Mouse (Mus musculus) myocyte (in vitro differentiated cells): Measurements from ENCODE around the gene Zswim5. TPM values are rescaled to one million over a fixed set of nuclear protein-coding genes. Genes with fewer than 3 reads are reported as not detected.

Experiments
- H3K27me3 ChIP-seq: one replicate; pipeline ENCODE4 v1.6.1; 2011; ENCODE audit not compliant: control insufficient read depth, insufficient read depth, insufficient read length
- H3K36me3 ChIP-seq: one replicate; pipeline ENCODE4 v1.6.1; 2011; ENCODE audit not compliant: control insufficient read depth, insufficient read depth
- H3K4me2 ChIP-seq: one replicate; pipeline ENCODE4 v1.6.1; 2011; ENCODE audit warnings: low read depth, control low read depth
- H3K4me3 ChIP-seq: one replicate; pipeline ENCODE4 v1.5.1; 2011; ENCODE audit warnings: mild to moderate bottlenecking, control low read depth, moderate library complexity
- H3K79me2 ChIP-seq: one replicate; pipeline ENCODE4 v1.6.1; 2011; ENCODE audit not compliant: control insufficient read depth, insufficient read depth
- H3ac ChIP-seq: one replicate; pipeline ENCODE4 v1.6.1; 2011; ENCODE audit not compliant: control insufficient read depth, insufficient read length
- CEBPB ChIP-seq: IDR thresholded peaks from 2 replicates; pipeline ENCODE4 v1.6.1; 2011; ENCODE audit warnings: mild to moderate bottlenecking, moderate library complexity; ENCODE audit not compliant: poor library complexity, insufficient read depth, severe bottlenecking
- E2F4 ChIP-seq: IDR thresholded peaks from one replicate; pipeline ENCODE4 v1.6.1; 2011; ENCODE audit warnings: mild to moderate bottlenecking, control low read depth, moderate library complexity; ENCODE audit not compliant: insufficient read depth
- MAX ChIP-seq: IDR thresholded peaks from one replicate; pipeline ENCODE4 v1.6.1; 2011; ENCODE audit warnings: low read depth, mild to moderate bottlenecking, control low read depth
- MYOD1 ChIP-seq, 3 experiments: IDR thresholded peaks; one replicate each; pipeline ENCODE4 v1.6.1; 2011; ENCODE audit warnings: control low read depth in 2 of 3, low read depth in 2 of 3, mild to moderate bottlenecking in 2 of 3, moderate library complexity in 1 of 3; ENCODE audit not compliant: insufficient read length in 2 of 3, control insufficient read depth in 1 of 3
- MYOG ChIP-seq, 3 experiments: IDR thresholded peaks; one replicate each; pipeline ENCODE4 v1.6.1; 2011; ENCODE audit warnings: control low read depth in 2 of 3, low read depth in 2 of 3, mild to moderate bottlenecking in 2 of 3; ENCODE audit not compliant: insufficient read length in 2 of 3, control insufficient read depth in 1 of 3, insufficient read depth in 1 of 3
- POLR2A ChIP-seq: IDR thresholded peaks from one replicate; pipeline ENCODE4 v1.6.1; 2011; ENCODE audit warnings: low read depth, mild to moderate bottlenecking, control low read depth, moderate library complexity; ENCODE audit not compliant: insufficient read length
- POLR2AphosphoS2 ChIP-seq: IDR thresholded peaks from one replicate; pipeline ENCODE4 v1.6.1; 2011; ENCODE audit warnings: low read depth, control low read depth; ENCODE audit not compliant: insufficient read length
- REST ChIP-seq: IDR thresholded peaks from one replicate; pipeline ENCODE4 v1.6.1; 2011; ENCODE audit warnings: mild to moderate bottlenecking, control low read depth, moderate library complexity; ENCODE audit not compliant: insufficient read depth, insufficient read length
- SRF ChIP-seq: IDR thresholded peaks from one replicate; pipeline ENCODE4 v1.6.1; 2011; ENCODE audit warnings: low read depth; ENCODE audit not compliant: control insufficient read depth, insufficient read length
- TCF12 ChIP-seq: IDR thresholded peaks from one replicate; pipeline ENCODE4 v1.6.1; 2011; ENCODE audit warnings: mild to moderate bottlenecking, control low read depth; ENCODE audit not compliant: poor library complexity, insufficient read depth, severe bottlenecking
- TCF3 ChIP-seq: IDR thresholded peaks from one replicate; pipeline ENCODE4 v1.6.1; 2011; ENCODE audit warnings: low read depth, control low read depth; ENCODE audit not compliant: insufficient read length
- USF1 ChIP-seq: IDR thresholded peaks from one replicate; pipeline ENCODE4 v1.6.1; 2011; ENCODE audit warnings: low read depth, mild to moderate bottlenecking, control low read depth, moderate library complexity
- polyA plus RNA-seq: library from polyadenylated mRNA; unstranded; fragments of >200 nt; fragmentation: generic; extraction: Trizol; gene quantifications from one replicate; pipeline ENCODE4 v1.2.1, GENCODE M21; 2012; ENCODE audit warnings: missing spikeins

Zswim5 gene
- polyA plus RNA-seq, 1 experiment = not detected

GRCm38 (mm10) chr4:116877729-116878321 lies 649 bp downstream of the Zswim5 start:
- H3K79me2 ChIP-seq = no peaks in the 10 kb centered on the region
- no peak overlapping the region for H3ac ChIP-seq
- H3K36me3 ChIP-seq = no peaks in the 10 kb centered on the region
- H3K4me2 ChIP-seq = peak overlapping the region; percentile 62
- H3K27me3 ChIP-seq = peaks cover 34% of the 10 kb centered on the region
- TF ChIP-seq E2F4 = no peak
- TF ChIP-seq TCF12 = no peak
- no peak for TF ChIP-seq MYOG (IDR thresholded peaks at IDR 0.05; ENCODE audit: control insufficient read depth in 1 of 3, insufficient read depth in 1 of 3, insufficient read length in 2 of 3, low read depth in 2 of 3)
- peak; percentile 51 for TF ChIP-seq REST
- TF ChIP-seq MYOD1 (IDR thresholded peaks at IDR 0.05; ENCODE audit: control insufficient read depth in 1 of 3, insufficient read length in 2 of 3, low read depth in 2 of 3) = no peak
- H3K4me3 ChIP-seq = no peak overlapping the region

DNA sequence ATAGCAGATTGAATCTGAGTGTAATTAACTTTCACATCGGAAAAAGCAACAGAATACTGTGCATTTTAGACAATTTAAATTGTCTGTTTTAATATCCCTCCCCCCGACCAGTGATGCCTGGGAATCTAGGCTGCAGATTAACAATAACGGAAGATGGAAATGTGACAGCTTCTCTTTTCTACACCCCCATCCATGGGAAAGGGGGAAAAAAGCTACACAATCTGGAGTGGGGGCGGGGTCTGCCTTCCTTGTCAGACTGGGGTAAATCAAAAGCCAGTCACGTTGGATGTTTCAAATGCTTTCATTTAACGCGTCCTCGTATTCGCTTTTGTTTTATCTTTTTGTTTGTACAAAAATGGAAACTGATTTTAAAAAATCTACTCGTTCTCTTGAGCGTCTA lies 1.3 kb downstream of the Zswim5 start:
- H3K79me2 ChIP-seq = no peaks in the 10 kb centered on the region
- H3K27me3 ChIP-seq = peaks cover 34% of the 10 kb centered on the region
- H3K36me3 ChIP-seq = no peaks in the 10 kb centered on the region
- no peak overlapping the region for H3K4me3 ChIP-seq
- H3ac ChIP-seq = no peak overlapping the region
- H3K4me2 ChIP-seq = no peak overlapping the region
- no peak for TF ChIP-seq CEBPB
- no peak for TF ChIP-seq POLR2A
- TF ChIP-seq TCF3 = no peak
- no peak for TF ChIP-seq USF1
- TF ChIP-seq SRF = no peak
- no peak for TF ChIP-seq E2F4
- no peak for TF ChIP-seq MAX
- no peak for TF ChIP-seq REST
- TF ChIP-seq POLR2AphosphoS2 = no peak
- no peak for TF ChIP-seq TCF12
- TF ChIP-seq MYOG (IDR thresholded peaks at IDR 0.05; ENCODE audit: control insufficient read depth in 1 of 3, insufficient read depth in 1 of 3, insufficient read length in 2 of 3, low read depth in 2 of 3) = no peak
- no peak for TF ChIP-seq MYOD1 (IDR thresholded peaks at IDR 0.05; ENCODE audit: control insufficient read depth in 1 of 3, insufficient read length in 2 of 3, low read depth in 2 of 3)

DNA sequence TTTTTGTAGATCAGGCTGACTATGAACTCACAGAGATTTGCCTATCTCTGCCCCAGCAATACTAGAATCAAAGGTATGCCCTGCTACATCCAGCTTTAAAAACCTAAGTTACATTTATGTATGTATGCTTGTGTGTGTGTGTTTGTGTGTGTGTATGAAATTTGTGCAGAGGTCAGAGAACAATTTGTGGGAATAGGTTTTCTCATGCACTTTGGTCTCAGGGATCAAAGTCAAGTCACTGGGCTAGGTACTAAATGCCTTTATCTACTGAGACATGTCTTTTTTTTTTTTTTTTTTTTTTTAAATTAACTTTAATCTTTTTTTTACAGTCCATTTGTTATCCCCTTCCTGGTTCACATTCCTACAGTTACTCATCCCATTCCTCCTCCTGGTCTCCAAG lies 5.5 kb downstream of the Zswim5 start:
- Histone ChIP-seq H3K79me2 (no peaks in the 10 kb centered on the region), H3ac (no peak overlapping the region), H3K4me3 (no peak overlapping the region), H3K4me2 (no peak overlapping the region), H3K27me3 (peaks cover 15% of the 10 kb centered on the region), H3K36me3 (no peaks in the 10 kb centered on the region)
- TF ChIP-seq USF1 (no peak), TCF3 (no peak), MYOD1 (IDR thresholded peaks at IDR 0.05; ENCODE audit: control insufficient read depth in 1 of 3, insufficient read length in 2 of 3, low read depth in 2 of 3) (no peak)

DNA sequence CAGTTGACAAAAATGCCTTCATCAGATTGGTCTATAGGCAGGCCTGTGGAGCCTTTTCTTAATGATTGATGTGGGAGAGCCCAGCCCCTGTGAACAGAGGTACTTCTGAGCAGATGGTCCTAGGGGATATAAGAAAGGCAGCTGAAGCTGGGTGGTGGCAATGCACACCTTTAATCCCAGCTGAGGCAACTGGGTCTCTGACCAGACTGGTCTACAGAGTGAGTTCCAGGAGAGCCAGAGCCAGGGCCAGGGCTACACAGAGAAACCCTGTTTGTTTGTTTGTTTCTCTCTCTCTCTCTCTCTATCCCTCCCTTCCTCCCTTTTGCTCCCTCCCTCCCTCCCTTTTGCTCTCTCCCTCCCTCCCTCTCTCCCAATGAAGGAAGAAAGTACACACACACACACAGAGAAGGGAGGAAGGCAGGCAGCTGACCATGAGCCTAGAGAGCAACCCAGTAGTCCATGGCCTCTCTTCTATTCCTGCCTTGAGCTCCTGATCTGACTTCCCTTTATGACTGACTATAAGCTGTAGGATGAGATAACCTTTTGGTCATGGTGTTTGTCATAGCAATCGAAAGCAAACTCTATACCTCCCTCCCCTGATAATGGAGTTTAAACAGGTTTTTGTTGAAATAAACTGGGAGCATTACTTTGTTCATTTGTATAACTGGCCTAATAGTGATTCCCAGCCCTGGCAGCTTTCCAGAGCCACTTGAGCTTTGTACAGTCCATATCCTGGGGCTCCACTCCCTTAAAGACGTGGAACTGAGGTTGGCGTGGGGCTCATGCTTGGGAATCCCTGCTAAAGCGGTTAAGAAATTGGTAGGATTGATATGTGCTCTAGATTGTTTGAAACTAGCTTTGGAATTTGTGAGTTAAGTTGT lies 17.3 kb downstream of the Zswim5 start:
- no peaks in the 10 kb centered on the region for H3K36me3 ChIP-seq
- H3K79me2 ChIP-seq = no peaks in the 10 kb centered on the region
- H3K4me3 ChIP-seq = no peak overlapping the region
- no peak overlapping the region for H3K4me2 ChIP-seq
- no peak for TF ChIP-seq MAX
- no peak for TF ChIP-seq CEBPB
- no peak for TF ChIP-seq E2F4
- TF ChIP-seq REST = no peak
- no peak for TF ChIP-seq SRF
- no peak for TF ChIP-seq USF1
- TF ChIP-seq POLR2AphosphoS2 = no peak
- TF ChIP-seq POLR2A = no peak
- TF ChIP-seq MYOD1 (IDR thresholded peaks at IDR 0.05; ENCODE audit: control insufficient read depth in 1 of 3, insufficient read length in 2 of 3, low read depth in 2 of 3) = no peak
- no peak for TF ChIP-seq TCF12
- TF ChIP-seq MYOG (IDR thresholded peaks at IDR 0.05; ENCODE audit: control insufficient read depth in 1 of 3, insufficient read depth in 1 of 3, insufficient read length in 2 of 3, low read depth in 2 of 3) = no peak
- H3ac ChIP-seq = no peak overlapping the region
- H3K27me3 ChIP-seq = peaks cover 43% of the 10 kb centered on the region

DNA sequence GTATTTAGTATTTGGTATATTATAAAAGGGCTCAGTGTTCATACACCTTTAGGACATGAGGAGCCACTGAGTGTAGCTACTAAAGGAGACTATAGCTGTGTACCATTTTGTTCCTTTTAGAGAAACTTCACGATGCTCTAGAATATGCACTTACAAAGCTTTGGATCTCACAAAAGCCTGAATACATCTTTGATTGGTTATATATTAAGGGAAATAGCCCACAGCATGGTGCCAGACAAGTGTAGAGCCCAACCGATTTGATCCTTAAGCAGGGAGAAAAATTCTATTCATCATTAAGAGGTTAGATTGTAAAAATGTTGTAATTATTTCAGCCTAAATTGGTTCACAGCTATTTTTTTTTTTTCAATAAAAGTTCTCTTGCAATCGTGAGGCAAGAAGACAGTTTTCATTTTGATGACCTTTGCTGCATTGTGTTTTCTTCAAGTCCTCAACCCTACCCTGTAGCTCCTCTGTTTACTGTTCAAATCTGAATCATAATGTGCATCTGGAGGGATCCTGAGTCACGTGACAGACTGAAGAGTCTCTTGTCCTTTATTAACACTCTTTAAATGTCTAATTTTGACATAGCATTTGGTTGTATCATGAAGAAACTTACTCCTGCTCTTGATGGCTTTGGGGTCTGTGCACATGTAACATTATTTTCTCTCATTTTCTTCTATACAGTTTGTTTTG lies 33.5 kb downstream of the Zswim5 start:
- H3ac ChIP-seq = no peak overlapping the region
- H3K36me3 ChIP-seq = no peaks in the 10 kb centered on the region
- peaks cover 19% of the 10 kb centered on the region for H3K27me3 ChIP-seq
- no peak overlapping the region for H3K4me2 ChIP-seq
- H3K79me2 ChIP-seq = no peaks in the 10 kb centered on the region
- H3K4me3 ChIP-seq = no peak overlapping the region
- TF ChIP-seq USF1 (peak; percentile 40), MYOD1 (IDR thresholded peaks at IDR 0.05; ENCODE audit: control insufficient read depth in 1 of 3, insufficient read length in 2 of 3, low read depth in 2 of 3) (no peak)
